Mouse (Mus musculus): ENCODE results near the gene Dnah10.

Gene Dnah10

GRCm38 (mm10) chr5:124724997-124725396 is at the start of gene Dnah10:
Gene Dnah10, plus strand, starts transcription at chr5:124725085.
- no peak for DNase-seq (ENCODE audit: low read depth, low spot score)

GRCm38 (mm10) chr5:124713741-124714140 is 11.1 kb upstream of the Dnah10 start:
- DNase-seq (ENCODE audit: low read depth, low spot score), result no peak

- DNase-seq (ENCODE audit: low read depth, low spot score), result no peak
These were observed 9.8 kb upstream of the Dnah10 start for GRCm38 (mm10) chr5:124715135-124715534.

DNA sequence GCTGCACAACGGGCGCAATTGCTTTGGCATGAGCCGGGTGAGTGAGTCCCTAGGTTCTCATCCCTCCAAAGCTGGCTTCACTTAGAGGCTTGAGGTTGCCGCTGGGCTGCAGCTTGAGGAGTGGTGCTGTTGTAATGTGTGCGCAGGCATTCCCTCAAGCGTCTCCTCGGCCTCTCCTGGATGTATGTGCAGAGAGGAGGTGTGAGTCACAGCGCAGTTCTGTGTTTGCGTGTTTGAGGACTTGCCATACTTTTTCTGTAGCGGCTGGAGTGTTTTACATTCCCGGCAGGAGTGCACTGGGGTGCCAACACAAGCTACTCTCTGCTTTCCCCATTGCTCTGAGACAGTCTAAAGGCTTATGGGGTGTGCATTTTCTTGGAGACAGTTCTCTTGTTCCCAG is 6.9 kb upstream of the Dnah10 start:
- no peak for DNase-seq (ENCODE audit: low read depth, low spot score)

GRCm38 (mm10) chr5:124718396-124718795 is 6.5 kb upstream of the Dnah10 start:
- no peak for DNase-seq (ENCODE audit: low read depth, low spot score)

DNA sequence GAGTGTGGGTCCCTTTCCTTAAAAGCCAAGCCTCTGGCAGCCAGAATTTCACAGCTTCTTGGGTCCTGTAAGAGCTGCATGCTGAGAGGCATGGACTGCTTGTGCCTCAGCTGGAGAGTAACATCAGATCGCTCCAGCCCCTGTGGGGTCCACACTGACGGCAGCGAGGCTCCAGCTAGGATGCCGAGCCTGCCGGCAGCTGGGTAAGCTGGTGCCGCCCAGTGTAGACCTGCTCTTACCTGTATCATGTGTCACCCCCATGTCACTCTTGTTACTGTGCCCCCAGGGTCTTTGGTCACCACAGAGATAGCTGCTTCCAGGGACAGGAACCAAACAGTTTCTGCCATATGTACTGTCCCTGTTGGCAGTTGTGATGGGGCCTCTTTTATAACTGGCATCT is 1.8 kb upstream of the Dnah10 start:
- DNase-seq (ENCODE audit: low read depth, low spot score), result no peak

DNA sequence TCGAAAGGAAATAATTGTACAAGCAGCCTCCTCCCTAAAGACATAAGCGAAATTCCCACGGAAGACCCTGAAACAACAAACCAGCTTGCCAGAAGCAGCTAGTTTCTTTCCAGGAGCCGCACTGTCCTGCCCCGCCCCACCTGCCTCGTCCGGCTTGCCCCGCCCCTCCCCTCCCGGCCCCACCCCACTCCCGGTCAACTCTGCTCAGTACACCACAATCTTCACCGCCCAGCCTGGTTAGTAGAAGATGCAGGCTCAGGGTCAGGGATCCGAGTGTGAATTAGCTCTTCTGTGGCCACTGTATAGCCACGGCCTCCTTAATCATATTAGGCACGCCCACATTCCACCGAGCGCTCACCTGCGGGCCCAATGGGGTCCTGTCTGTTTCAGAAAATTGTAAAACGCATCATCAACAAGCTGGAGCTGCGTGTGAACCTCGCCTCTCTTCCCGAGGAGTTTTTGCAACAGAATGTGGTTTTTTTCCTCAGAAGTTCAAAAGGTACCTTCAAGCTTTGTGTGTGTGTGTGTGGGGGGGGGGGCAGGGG is 4.8 kb downstream of the Dnah10 start:
- peak; percentile 48 for DNase-seq (ENCODE audit: low read depth, low spot score)

- no peak for DNase-seq (ENCODE audit: low read depth, low spot score)
These were observed 9.1 kb downstream of the Dnah10 start for GRCm38 (mm10) chr5:124733961-124734360.

DNA sequence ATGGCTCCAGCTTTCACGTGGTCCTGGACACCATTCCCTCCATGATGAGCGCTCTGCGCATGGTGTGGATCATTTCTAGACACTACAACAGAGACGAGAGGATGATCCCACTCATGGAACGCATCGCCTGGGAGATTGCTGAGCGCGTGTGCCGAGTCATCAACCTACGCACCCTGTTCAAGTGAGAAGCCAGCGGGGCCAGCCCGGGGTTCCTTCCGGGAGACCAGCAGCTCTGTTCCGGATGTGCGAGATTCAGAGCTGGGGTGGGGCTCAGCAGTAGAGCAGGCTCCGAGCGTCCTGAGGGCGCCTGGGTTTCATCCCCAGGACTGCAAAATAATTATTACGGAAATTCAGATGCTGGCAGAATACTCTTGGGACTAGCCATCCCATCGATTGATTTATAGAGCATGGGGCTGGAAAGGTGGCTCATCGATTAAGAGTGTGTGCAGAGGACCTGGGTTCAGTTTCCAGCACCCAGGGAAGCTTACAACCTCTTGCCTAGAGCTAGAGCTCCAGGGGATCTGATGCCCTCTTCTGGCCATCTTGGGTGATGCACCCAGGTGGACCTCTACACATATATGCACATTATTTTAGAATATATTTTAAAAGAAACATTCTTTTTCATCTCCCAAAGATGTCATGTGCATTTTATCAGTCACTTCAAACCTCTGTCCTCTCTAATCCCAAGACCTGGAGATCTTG is 17.2 kb downstream of the Dnah10 start:
- peak; percentile 28 for DNase-seq (ENCODE audit: low read depth, low spot score)

DNA sequence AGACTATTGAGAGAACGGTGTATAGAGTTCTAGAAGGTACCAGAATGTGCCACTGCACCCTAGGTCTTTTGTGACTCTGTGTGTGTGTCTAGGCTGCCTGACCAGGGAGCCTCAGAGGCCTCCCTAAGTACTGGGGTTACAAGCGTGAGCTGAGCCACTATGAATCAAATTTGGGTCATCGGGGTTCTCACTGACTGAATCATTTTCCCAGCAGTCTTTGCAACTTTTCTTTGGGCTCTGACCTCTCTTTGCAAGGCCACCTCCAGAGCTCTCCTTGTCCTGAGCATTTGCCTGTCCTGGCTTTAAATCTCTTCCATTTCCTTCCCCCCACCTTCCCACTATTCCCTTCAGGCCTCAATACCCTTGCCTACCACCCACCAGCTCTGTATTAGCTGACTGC is 19.0 kb downstream of the Dnah10 start:
- DNase-seq (ENCODE audit: low read depth, low spot score), result no peak

DNA sequence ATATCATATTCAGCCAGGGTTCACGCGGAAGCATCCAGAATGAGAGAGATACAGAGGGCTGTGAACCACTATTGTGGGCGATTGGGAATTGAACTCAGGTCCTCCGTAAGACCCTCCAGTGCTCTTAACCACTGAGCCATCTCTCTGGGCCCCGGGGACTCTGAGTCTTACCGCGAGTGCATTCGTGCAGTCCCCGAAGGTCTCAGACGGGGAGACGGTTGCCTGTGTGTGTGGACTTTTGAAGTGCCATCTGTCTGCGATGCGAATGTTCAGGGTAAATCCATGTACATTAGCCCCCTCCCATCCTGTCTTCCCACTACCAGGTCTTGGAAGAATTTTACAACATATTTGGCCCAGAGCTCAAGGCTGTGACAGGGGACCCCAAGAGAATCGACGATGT is 21.3 kb downstream of the Dnah10 start:
- DNase-seq (ENCODE audit: low read depth, low spot score), result no peak

DNA sequence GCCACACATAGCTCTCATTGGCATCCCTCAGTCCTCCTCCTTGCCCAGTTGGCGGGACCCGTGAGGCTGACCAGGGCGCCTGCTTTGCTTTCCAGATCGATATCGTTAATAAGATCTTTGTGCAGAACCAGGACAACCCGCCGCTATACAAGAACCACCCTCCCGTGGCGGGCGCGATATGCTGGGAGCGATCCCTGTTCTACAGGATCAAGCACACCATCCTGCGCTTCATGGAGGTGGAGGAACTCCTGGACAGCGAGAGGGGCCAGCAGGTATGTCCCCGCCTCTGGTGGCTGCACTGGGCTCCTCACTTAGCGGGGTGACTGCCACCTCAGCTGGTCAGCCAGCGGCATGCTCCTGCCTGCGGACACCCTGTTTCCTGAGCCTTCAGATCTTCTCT is 23.4 kb downstream of the Dnah10 start:
- DNase-seq (ENCODE audit: low read depth, low spot score), result no peak

- DNase-seq (ENCODE audit: low read depth, low spot score), result no peak
These were observed 26.8 kb downstream of the Dnah10 start for GRCm38 (mm10) chr5:124751656-124752055.

GRCm38 (mm10) chr5:124761011-124761410 is 36.1 kb downstream of the Dnah10 start:
- peak; percentile 54 for DNase-seq (ENCODE audit: low read depth, low spot score)

GRCm38 (mm10) chr5:124761787-124762186 is 36.9 kb downstream of the Dnah10 start:
- peak; percentile 23 for DNase-seq (ENCODE audit: low read depth, low spot score)

- peak; percentile 10 for DNase-seq (ENCODE audit: low read depth, low spot score)
These were observed 49.7 kb downstream of the Dnah10 start for GRCm38 (mm10) chr5:124774552-124774951.

DNA sequence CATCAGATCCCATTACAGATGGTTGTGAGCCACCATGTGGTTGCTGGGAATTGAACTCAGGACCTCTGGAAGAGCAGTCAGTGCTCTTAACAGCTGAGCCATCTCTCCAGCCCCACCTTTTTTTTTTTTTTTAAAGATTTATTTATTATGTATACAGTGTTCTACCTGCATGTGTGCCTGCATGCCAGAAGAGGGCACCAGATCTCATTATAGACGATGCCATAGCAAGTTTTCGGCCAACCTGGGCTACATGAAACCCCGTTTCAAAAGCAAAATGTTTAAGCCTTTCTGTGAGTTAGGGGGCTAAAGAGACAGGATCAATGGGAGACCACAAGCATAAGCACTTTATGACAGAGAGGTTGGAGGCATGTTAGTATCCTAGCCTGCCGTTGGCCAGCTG is 51.4 kb downstream of the Dnah10 start:
- peak; percentile 31 for DNase-seq (ENCODE audit: low read depth, low spot score)

DNA sequence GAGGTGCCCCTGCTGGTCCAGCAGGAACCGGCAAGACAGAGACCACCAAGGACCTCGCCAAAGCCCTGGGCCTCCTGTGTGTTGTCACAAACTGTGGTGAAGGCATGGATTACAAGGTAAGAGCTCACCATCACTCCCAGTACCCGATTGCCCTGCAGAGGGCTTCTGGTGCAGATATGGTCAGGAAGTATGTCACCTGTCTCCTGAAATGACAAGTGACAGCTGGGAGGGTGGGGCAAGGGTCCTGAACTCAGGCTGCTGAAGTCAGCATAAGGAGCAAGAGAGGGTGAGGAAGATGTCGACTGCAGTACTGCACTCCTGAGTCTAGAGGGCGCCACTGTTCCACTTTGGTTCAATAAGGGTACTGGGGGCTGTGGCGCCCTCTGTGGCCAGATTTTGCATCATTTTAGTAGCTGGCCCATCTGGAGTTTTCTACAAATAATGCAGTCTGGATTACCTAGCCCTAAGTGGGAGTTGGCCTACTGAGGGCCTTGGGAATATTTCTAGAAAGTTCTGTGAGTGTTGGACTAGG is 52.4 kb downstream of the Dnah10 start:
- DNase-seq (ENCODE audit: low read depth, low spot score), result peak; percentile 69

- no peak for DNase-seq (ENCODE audit: low read depth, low spot score)
These were observed 55.0 kb downstream of the Dnah10 start for GRCm38 (mm10) chr5:124779926-124780325.

DNA sequence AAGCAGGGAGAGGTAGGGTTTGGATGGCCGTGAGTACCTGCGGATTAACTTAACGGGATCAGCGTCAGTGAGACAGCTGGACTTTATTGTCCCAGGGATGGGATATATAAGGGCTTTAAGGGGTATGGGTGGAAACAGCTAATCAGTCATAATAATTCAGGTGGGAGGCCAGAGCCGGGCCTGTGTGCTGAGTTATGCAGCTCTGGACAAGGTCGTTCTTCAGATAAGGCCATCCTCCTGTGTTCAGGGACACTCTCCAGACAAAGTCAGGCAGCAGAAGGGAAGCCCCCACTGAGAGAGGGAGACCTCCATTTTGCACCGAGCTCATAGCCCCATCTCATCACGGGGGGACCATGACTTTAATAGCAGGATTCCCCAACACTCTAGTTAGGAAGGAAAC is 56.8 kb downstream of the Dnah10 start:
- no peak for DNase-seq (ENCODE audit: low read depth, low spot score)

- peak; percentile 10 for DNase-seq (ENCODE audit: low read depth, low spot score)
These were observed 60.8 kb downstream of the Dnah10 start for GRCm38 (mm10) chr5:124785650-124786049.

DNA sequence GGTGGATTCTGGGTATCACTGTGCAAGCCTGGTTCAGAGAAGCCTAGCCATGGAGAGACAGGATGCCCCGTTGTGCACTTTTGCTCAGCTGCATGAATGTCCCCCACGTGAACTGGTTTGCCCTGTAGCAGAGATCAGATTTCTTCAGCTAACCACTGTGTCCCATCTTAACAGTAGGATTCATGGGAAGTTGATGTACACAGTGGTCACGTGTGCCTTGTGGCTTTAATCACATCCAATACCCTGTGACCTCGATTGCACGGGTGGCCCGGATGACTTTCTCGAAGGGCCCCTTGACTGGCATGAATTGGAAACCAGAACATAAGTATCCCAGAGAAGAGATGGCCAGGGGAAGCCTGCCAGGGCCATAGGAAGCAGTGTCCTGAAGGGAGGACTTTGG is 67.2 kb downstream of the Dnah10 start:
- no peak for DNase-seq (ENCODE audit: low read depth, low spot score)

- DNase-seq (ENCODE audit: low read depth, low spot score), result no peak
These were observed 85.0 kb downstream of the Dnah10 start for GRCm38 (mm10) chr5:124809708-124810366.
